Mouse (Mus musculus): ENCODE data around the gene Hck. TPM values are rescaled to one million over a fixed set of nuclear protein-coding genes. Genes with fewer than 3 reads are reported as not detected.
A peak's percentile ranks its signal among the peaks of the same experiment; 100 is the strongest.

The Hck gene
- polyA plus RNA-seq, 1 experiment from 2014 or later = 3.1 TPM

- H3K36me3 ChIP-seq = no peaks in the 10 kb centered on the region
- ATAC-seq (ENCODE audit: low read depth) = peak; percentile 84
- H3K4me1 ChIP-seq (replicated peaks) = no peaks in the 10 kb centered on the region; the same call in 1 of the 2 replicates
- H3K27me3 ChIP-seq = no peaks in the 10 kb centered on the region
- H3K9me3 ChIP-seq = no peaks in the 10 kb centered on the region
- 10% methylated on average over 9 of the region's 9 CpGs for WGBS
- H3K9ac ChIP-seq = no peak overlapping the region
- no peak overlapping the region for H3K4me3 ChIP-seq
- H3K27ac ChIP-seq (replicated peaks) = peak overlapping the region; percentile 52
- H3K4me2 ChIP-seq = no peak overlapping the region
These were observed 31.8 kb downstream of the Hck start for GRCm38 (mm10) chr2:153139996-153140613.

DNA sequence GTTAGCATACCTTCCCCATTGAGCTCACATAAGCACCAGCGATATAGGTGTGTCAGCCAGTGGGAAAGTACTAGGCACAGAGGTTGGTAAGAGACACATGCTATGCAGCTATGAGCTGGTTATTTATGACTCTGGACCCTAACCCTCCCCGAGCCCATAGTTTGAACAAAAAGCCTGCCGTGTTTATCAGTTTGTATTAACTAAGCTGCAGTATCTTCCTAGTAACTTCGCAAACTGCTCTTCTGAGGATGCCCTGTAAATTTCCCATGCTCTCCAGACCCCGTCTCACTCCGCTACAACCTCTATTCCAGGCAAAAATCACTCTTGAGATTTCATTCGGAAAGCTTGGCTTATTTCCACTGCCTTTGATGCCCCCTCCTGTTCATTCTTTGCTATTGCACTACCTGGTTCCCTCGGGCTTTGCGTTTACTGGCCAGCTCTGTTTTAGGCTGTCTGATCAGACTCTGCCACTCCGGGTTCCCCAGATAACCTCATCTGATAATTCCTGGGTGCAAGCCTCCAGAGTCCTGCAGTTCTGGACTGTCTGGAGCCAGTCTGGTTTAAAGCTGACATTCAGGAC, 34.4 kb downstream of the Hck start:
- no peaks in the 10 kb centered on the region; the same call in 1 of the 2 replicates for H3K27me3 ChIP-seq
- ATAC-seq (ENCODE audit: low read depth) = no peak

DNA sequence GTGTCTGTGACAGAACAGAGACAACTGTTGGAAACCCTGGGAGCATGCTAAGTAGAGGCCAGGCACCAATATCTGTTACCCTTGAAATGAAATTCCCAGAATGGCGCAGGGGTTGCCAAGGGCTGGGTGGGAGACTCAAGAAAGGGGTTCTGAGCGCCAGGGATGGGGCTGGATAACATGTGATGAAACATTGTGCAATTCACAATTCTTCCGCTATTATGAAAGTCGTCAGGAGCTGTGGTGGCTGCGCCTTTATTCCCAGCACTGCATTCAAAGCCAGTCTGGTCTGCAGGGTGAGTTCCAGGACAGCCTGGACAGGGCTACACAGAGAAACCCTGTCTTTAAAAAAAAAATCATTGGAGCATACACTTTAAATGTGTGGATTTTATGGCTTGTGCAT, 37.1 kb downstream of the Hck start:
- no peak for ATAC-seq (ENCODE audit: low read depth)
- H3K9ac ChIP-seq = no peak overlapping the region
- 79% methylated on average over 5 of the region's 5 CpGs for WGBS
- H3K4me1 ChIP-seq (replicated peaks) = no peaks in the 10 kb centered on the region; the same call in 1 of the 2 replicates
- no peaks in the 10 kb centered on the region; the same call in 1 of the 2 replicates for H3K27me3 ChIP-seq
- no peaks in the 10 kb centered on the region for H3K36me3 ChIP-seq
- no peak overlapping the region for H3K4me2 ChIP-seq
- no peak overlapping the region for H3K4me3 ChIP-seq
- no peak overlapping the region for H3K27ac ChIP-seq (replicated peaks)
- no peaks in the 10 kb centered on the region for H3K9me3 ChIP-seq

More for the DNA sequence above, 34.4 kb downstream of the Hck start:
- Histone ChIP-seq H3K4me1 (replicated peaks) (no peaks in the 10 kb centered on the region; the same call in 1 of the 2 replicates), H3K4me3 (no peak overlapping the region), H3K4me2 (peak overlapping the region; percentile 22; the same call in 1 of the 2 replicates), H3K9me3 (no peaks in the 10 kb centered on the region), H3K9ac (no peak overlapping the region), H3K36me3 (no peaks in the 10 kb centered on the region), H3K27ac (replicated peaks) (no peak overlapping the region)
- 26% methylated on average over 10 of the region's 10 CpGs for WGBS

- no peaks in the 10 kb centered on the region; the same call in 1 of the 2 replicates for H3K27me3 ChIP-seq
- H3K9ac ChIP-seq = no peak overlapping the region
- no peaks in the 10 kb centered on the region for H3K9me3 ChIP-seq
- no peak overlapping the region for H3K4me2 ChIP-seq
- ATAC-seq (ENCODE audit: low read depth) = no peak
- H3K4me1 ChIP-seq (replicated peaks) = no peaks in the 10 kb centered on the region; the same call in 1 of the 2 replicates
- no peaks in the 10 kb centered on the region for H3K36me3 ChIP-seq
- 81% methylated on average over 3 of the region's 3 CpGs for WGBS
- no peak overlapping the region for H3K4me3 ChIP-seq
- no peak overlapping the region for H3K27ac ChIP-seq (replicated peaks)
These were observed 39.0 kb downstream of the Hck start for GRCm38 (mm10) chr2:153147236-153147635.

DNA sequence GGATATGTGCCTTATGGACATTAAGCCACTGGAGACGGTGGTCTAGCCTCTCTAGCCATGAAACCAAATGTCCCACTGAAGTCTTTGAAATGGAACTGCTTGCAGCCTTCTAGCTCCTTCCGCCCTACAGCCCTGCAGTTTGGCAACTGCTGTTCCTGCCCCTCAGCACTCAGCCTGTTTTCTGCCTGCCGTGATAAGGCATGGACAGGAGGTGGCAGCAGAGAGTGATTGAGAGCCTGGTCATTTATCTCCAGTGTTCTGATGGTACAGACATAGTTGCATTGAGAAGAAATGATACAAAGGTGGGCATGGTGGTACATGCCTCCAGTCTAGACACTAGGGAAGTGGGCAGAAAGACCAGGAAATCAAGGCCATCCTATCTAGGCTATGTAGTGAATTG, 39.4 kb downstream of the Hck start:
- Histone ChIP-seq H3K9ac (no peak overlapping the region), H3K4me1 (replicated peaks) (no peaks in the 10 kb centered on the region), H3K27me3 (no peaks in the 10 kb centered on the region; the same call in 1 of the 2 replicates), H3K27ac (replicated peaks) (no peak overlapping the region), H3K36me3 (no peaks in the 10 kb centered on the region), H3K4me3 (no peak overlapping the region), H3K4me2 (no peak overlapping the region), H3K9me3 (no peaks in the 10 kb centered on the region)
- peak; percentile 32 for ATAC-seq (ENCODE audit: low read depth)
- 21% methylated on average over 3 of the region's 3 CpGs for WGBS

GRCm38 (mm10) chr2:153149742-153150141, 41.5 kb downstream of the Hck start:
- no peak overlapping the region for H3K4me3 ChIP-seq
- no peak overlapping the region for H3K27ac ChIP-seq (replicated peaks)
- WGBS = 80% methylated on average over 3 of the region's 3 CpGs
- H3K4me1 ChIP-seq (replicated peaks) = no peaks in the 10 kb centered on the region
- ATAC-seq (ENCODE audit: low read depth) = no peak
- no peak overlapping the region for H3K9ac ChIP-seq
- no peaks in the 10 kb centered on the region for H3K9me3 ChIP-seq
- H3K27me3 ChIP-seq = peaks cover 3% of the 10 kb centered on the region; the same call in 1 of the 2 replicates
- no peak overlapping the region for H3K4me2 ChIP-seq
- no peaks in the 10 kb centered on the region for H3K36me3 ChIP-seq

- Histone ChIP-seq H3K9me3 (no peaks in the 10 kb centered on the region), H3K27ac (replicated peaks) (no peak overlapping the region), H3K4me2 (no peak overlapping the region), H3K27me3 (peaks cover 3% of the 10 kb centered on the region; the same call in 1 of the 2 replicates), H3K9ac (no peak overlapping the region), H3K4me1 (replicated peaks) (no peaks in the 10 kb centered on the region), H3K4me3 (no peak overlapping the region), H3K36me3 (no peaks in the 10 kb centered on the region)
- WGBS = 86% methylated on average over 7 of the region's 7 CpGs
- ATAC-seq (ENCODE audit: low read depth) = no peak
These were observed 42.8 kb downstream of the Hck start for GRCm38 (mm10) chr2:153151026-153151425.

DNA sequence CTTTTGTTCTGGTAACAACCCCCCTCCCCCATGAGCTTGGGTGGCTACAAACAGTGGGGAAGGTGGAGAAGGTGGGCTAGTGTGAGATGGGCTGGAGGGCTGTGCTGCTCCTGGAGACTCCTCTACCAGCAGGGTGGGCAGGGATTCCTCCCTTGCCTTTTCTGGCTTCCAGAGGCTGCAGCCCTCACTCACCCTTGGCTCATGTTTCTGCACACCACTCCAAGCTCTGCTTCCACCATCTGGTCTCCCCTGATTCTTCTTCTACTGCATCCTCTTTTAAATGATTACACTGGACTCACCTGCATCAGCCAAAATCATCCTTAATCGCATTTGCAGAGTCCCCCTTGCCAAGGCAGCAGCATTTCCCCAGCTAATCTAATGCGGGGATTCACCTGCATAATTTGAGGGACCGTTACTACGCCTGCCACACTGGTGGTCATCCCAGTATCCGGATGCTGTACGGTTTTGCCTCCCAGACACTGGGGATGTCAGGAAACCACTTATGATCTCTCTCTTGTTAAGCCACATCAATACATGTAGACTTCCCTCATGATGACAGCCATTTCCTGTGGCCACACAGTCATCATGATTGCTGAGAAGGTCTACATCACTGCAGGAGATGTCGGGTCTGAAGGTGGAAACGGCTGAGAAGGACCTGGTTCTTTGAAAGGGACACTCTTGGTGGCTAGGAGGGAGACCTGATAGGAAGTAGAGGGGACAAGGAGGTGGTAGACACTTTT, 43.8 kb downstream of the Hck start:
- no peaks in the 10 kb centered on the region for H3K4me1 ChIP-seq (replicated peaks)
- H3K4me2 ChIP-seq = no peak overlapping the region
- WGBS = 80% methylated on average over 8 of the region's 8 CpGs
- no peak overlapping the region for H3K4me3 ChIP-seq
- H3K27ac ChIP-seq (replicated peaks) = no peak overlapping the region
- H3K36me3 ChIP-seq = no peaks in the 10 kb centered on the region
- ATAC-seq (ENCODE audit: low read depth) = no peak
- 0 out of 2 replicates have a peak, but pooled peaks cover 3% of the 10 kb centered on the region for H3K27me3 ChIP-seq
- no peaks in the 10 kb centered on the region for H3K9me3 ChIP-seq
- H3K9ac ChIP-seq = no peak overlapping the region

GRCm38 (mm10) chr2:153153033-153153450, 44.8 kb downstream of the Hck start:
- Histone ChIP-seq H3K36me3 (no peaks in the 10 kb centered on the region), H3K27ac (replicated peaks) (no peak overlapping the region), H3K9ac (no peak overlapping the region), H3K4me3 (no peak overlapping the region), H3K9me3 (no peaks in the 10 kb centered on the region), H3K27me3 (0 out of 2 replicates have a peak, but pooled peaks cover 3% of the 10 kb centered on the region), H3K4me2 (no peak overlapping the region), H3K4me1 (replicated peaks) (no peaks in the 10 kb centered on the region)
- ATAC-seq (ENCODE audit: low read depth) = no peak
- 74% methylated on average over 4 of the region's 4 CpGs for WGBS

- Histone ChIP-seq H3K9me3 (no peaks in the 10 kb centered on the region), H3K4me3 (no peak overlapping the region), H3K9ac (no peak overlapping the region), H3K27ac (replicated peaks) (no peak overlapping the region), H3K36me3 (no peaks in the 10 kb centered on the region), H3K4me1 (replicated peaks) (peaks cover 5% of the 10 kb centered on the region), H3K27me3 (0 out of 2 replicates have a peak, but pooled peaks cover 3% of the 10 kb centered on the region), H3K4me2 (no peak overlapping the region)
- ATAC-seq (ENCODE audit: low read depth) = no peak
- WGBS = 75% methylated on average over 3 of the region's 3 CpGs
These were observed 49.0 kb downstream of the Hck start for GRCm38 (mm10) chr2:153157270-153157669.

GRCm38 (mm10) chr2:153160133-153160532, 51.9 kb downstream of the Hck start:
- Histone ChIP-seq H3K27me3 (no peaks in the 10 kb centered on the region), H3K36me3 (no peaks in the 10 kb centered on the region), H3K27ac (replicated peaks) (no peak overlapping the region), H3K4me1 (replicated peaks) (peaks cover 16% of the 10 kb centered on the region), H3K4me2 (no peak overlapping the region), H3K9ac (no peak overlapping the region), H3K4me3 (0 out of 2 replicates have a peak overlapping the region, but pooled peaks have one; percentile 87), H3K9me3 (no peaks in the 10 kb centered on the region)
- no peak for ATAC-seq (ENCODE audit: low read depth)
- 91% methylated on average over 5 of the region's 5 CpGs for WGBS

Measured in neural tube, embryonic 13.5 days (tissue).